ENCODE assay signal across 9 mouse cellular contexts in genomic region chr11:115366039-115366705, GRCm38 (mm10). TPM values are rescaled to one million over a fixed set of nuclear protein-coding genes. Genes with fewer than 3 reads are reported as not detected.
DNase-seq lines count a peak whose midpoint lies in the region; ATAC-seq lines count a peak whose summit lies in the region.
"Had no signal": no experiment of that assay in that cellular context is flagged by ENCODE, and none has a peak within 500 bp of the region (broad histone marks: within the 10 kb centered on the region; RNA-seq: fewer than 3 reads in every experiment).

No protein-coding gene starts in this region.

- WGBS in heart, embryonic 11.5 days (ENCODE audit: insufficient replicate concordance): 24% methylated on average over 7 of the region's 7 CpGs
- 46% methylated on average over 7 of the region's 7 CpGs for WGBS in forebrain, embryonic 14.5 days
- WGBS in midbrain, embryonic 10.5 days: 44% methylated on average over 7 of the region's 7 CpGs

- H3K9me3 ChIP-seq in heart, embryonic 11.5 days (replicated peaks; ENCODE audit: control insufficient read depth, low read length): no peaks in the 10 kb centered on the region
- H3K9me3 ChIP-seq in forebrain, embryonic 14.5 days (replicated peaks; ENCODE audit: control insufficient read depth, low read length): no peaks in the 10 kb centered on the region
- H3K9me3 ChIP-seq in midbrain, embryonic 10.5 days (replicated peaks): no peaks in the 10 kb centered on the region

- DNase-seq in heart, postnatal 4 days: no peak
- DNase-seq in Muller cell, postnatal 12 days (ENCODE audit: inconsistent ontology term): peak; percentile 35
- DNase-seq in forebrain, embryonic 14.5 days (ENCODE audit: low spot score): no peak
- no peak for DNase-seq in midbrain, embryonic 10.5 days (ENCODE audit: low spot score)
- DNase-seq in right cerebral cortex, postnatal 4 days: no peak
- DNase-seq in yolk sac, embryonic 10.5 days (ENCODE audit: low spot score): no peak
- DNase-seq in embryo, embryonic 10 days (ENCODE audit: low spot score): no peak

- peaks cover 16% of the 10 kb centered on the region for H3K4me1 ChIP-seq in heart, embryonic 11.5 days (ENCODE audit: control insufficient read depth, insufficient read depth, low read length)
- H3K4me1 ChIP-seq in forebrain, embryonic 14.5 days (ENCODE audit: control insufficient read depth, insufficient read depth, low read length): peaks cover 8% of the 10 kb centered on the region
- H3K4me1 ChIP-seq in midbrain, embryonic 10.5 days: peaks cover 21% of the 10 kb centered on the region

- ATAC-seq in heart, embryonic 11.5 days (replicated peaks; ENCODE audit: insufficient number of reproducible peaks, low FRiP score, low TSS enrichment): 0 out of 2 replicates have a peak, but pooled peaks have one; percentile 40
- ATAC-seq in forebrain, embryonic 14.5 days: no peak

- peak overlapping the region; percentile 95 for H3K4me2 ChIP-seq in heart, embryonic 11.5 days
- peak overlapping the region; percentile 96 for H3K4me2 ChIP-seq in forebrain, embryonic 14.5 days (ENCODE audit: low read length)

- peaks cover 39% of the 10 kb centered on the region for H3K27me3 ChIP-seq in heart, embryonic 11.5 days (ENCODE audit: control insufficient read depth, insufficient read depth, low read length)
- H3K27me3 ChIP-seq in forebrain, embryonic 14.5 days (replicated peaks; ENCODE audit: control insufficient read depth, insufficient read depth, low read length): 0 out of 2 replicates have a peak, but pooled peaks cover 4% of the 10 kb centered on the region
- H3K27me3 ChIP-seq in midbrain, embryonic 10.5 days (ENCODE audit: low read depth, poor library complexity, severe bottlenecking): peaks cover 65% of the 10 kb centered on the region

- H3K36me3 ChIP-seq in heart, embryonic 11.5 days (ENCODE audit: control insufficient read depth, insufficient read depth, low read length): no peaks in the 10 kb centered on the region
- no peaks in the 10 kb centered on the region for H3K36me3 ChIP-seq in forebrain, embryonic 14.5 days (ENCODE audit: control insufficient read depth, insufficient read depth, low read length)
- no peaks in the 10 kb centered on the region for H3K36me3 ChIP-seq in midbrain, embryonic 10.5 days

- no peak overlapping the region for H3K27ac ChIP-seq in heart, embryonic 11.5 days (ENCODE audit: low read depth, low read length)
- H3K27ac ChIP-seq in forebrain, embryonic 14.5 days (ENCODE audit: low read depth, low read length): 0 out of 2 replicates have a peak overlapping the region, but pooled peaks have one; percentile 64
- H3K27ac ChIP-seq in midbrain, embryonic 10.5 days (replicated peaks): 0 out of 2 replicates have a peak overlapping the region, but pooled peaks have one; percentile 23
- H3K27ac ChIP-seq: macrophage had no signal

- H3K4me3 ChIP-seq in heart, embryonic 11.5 days (ENCODE audit: low read depth, low read length): no peak overlapping the region
- H3K4me3 ChIP-seq in forebrain, embryonic 14.5 days (ENCODE audit: low read depth, low read length): peak overlapping the region; percentile 69
- H3K4me3 ChIP-seq in midbrain, embryonic 10.5 days: peak overlapping the region; percentile 76

- no peak overlapping the region for H3K9ac ChIP-seq in heart, embryonic 11.5 days (ENCODE audit: low read depth, low read length)
- H3K9ac ChIP-seq in forebrain, embryonic 14.5 days (ENCODE audit: low read length): peak overlapping the region; percentile 84

RNA-seq across cellular contexts. Expression of gene Hid1, which starts 1.4 kb away (rescaled TPM):
- 6.2 and 7.8 TPM in 2 replicates for polyA plus RNA-seq in heart, embryonic 11.5 days (2014; fragmentation: Nextera tagmentation; extraction: Ambion mirVana)
- 1 to 10 TPM; 5.9 to 8.5 TPM for total RNA-seq in heart, postnatal 4 days (2021)
- polyA plus RNA-seq in forebrain, embryonic 14.5 days (2014; fragmentation: Nextera tagmentation; extraction: Ambion mirVana): 32.0 and 36.3 TPM in 2 replicates
- polyA plus RNA-seq in midbrain, embryonic 10.5 days (2016; fragmentation: Nextera tagmentation; extraction: Ambion mirVana): 12.1 and 18.1 TPM in 2 replicates
- polyA plus RNA-seq: macrophage had no signal

RNA-seq across cellular contexts. Expression of gene Cdr2l, which starts 15.5 kb away (rescaled TPM):
- polyA plus RNA-seq in heart, embryonic 11.5 days (2014; fragmentation: Nextera tagmentation; extraction: Ambion mirVana): 6.2 and 7.8 TPM in 2 replicates
- total RNA-seq in heart, postnatal 4 days (2021): 10 to 100 TPM; 18.8 to 20.3 TPM
- polyA plus RNA-seq in forebrain, embryonic 14.5 days (2014; fragmentation: Nextera tagmentation; extraction: Ambion mirVana): 17.7 and 19.0 TPM in 2 replicates
- polyA plus RNA-seq in midbrain, embryonic 10.5 days (2016; fragmentation: Nextera tagmentation; extraction: Ambion mirVana): 16.1 and 19.7 TPM in 2 replicates
- polyA plus RNA-seq: macrophage had no signal

RNA-seq across cellular contexts. Expression of gene Otop3, which starts 31.6 kb away (rescaled TPM):
- polyA plus RNA-seq in heart, embryonic 11.5 days (2014; fragmentation: Nextera tagmentation; extraction: Ambion mirVana): not detected in 2 replicates
- total RNA-seq in heart, postnatal 4 days (2021): not detected
- polyA plus RNA-seq in forebrain, embryonic 14.5 days (2014; fragmentation: Nextera tagmentation; extraction: Ambion mirVana): 0.06 and 0.09 TPM in 2 replicates
- 0.37 and 0.42 TPM in 2 replicates for polyA plus RNA-seq in midbrain, embryonic 10.5 days (2016; fragmentation: Nextera tagmentation; extraction: Ambion mirVana)
- polyA plus RNA-seq: macrophage had no signal

RNA-seq across cellular contexts. Expression of gene Mrpl58, which starts 37.4 kb away (rescaled TPM):
- polyA plus RNA-seq in heart, embryonic 11.5 days (2014; fragmentation: Nextera tagmentation; extraction: Ambion mirVana): 163 and 177 TPM in 2 replicates
- total RNA-seq in heart, postnatal 4 days (2021): 100 to 1,000 TPM; 153 to 156 TPM
- 203 and 253 TPM in 2 replicates for polyA plus RNA-seq in forebrain, embryonic 14.5 days (2014; fragmentation: Nextera tagmentation; extraction: Ambion mirVana)
- 256 and 270 TPM in 2 replicates for polyA plus RNA-seq in midbrain, embryonic 10.5 days (2016; fragmentation: Nextera tagmentation; extraction: Ambion mirVana)

RNA-seq across cellular contexts. Expression of gene Ush1g, which starts 44.3 kb away (rescaled TPM):
- polyA plus RNA-seq in heart, embryonic 11.5 days (2014; fragmentation: Nextera tagmentation; extraction: Ambion mirVana): 0.06 and 0.17 TPM in 2 replicates
- total RNA-seq in heart, postnatal 4 days (2021): under 1 TPM; 0.09 to 0.12 TPM
- polyA plus RNA-seq in forebrain, embryonic 14.5 days (2014; fragmentation: Nextera tagmentation; extraction: Ambion mirVana): not detected in 2 replicates
- not detected in 2 replicates for polyA plus RNA-seq in midbrain, embryonic 10.5 days (2016; fragmentation: Nextera tagmentation; extraction: Ambion mirVana)
- polyA plus RNA-seq: macrophage had no signal
